Mouse (Mus musculus) induced T-regulatory cell, adult 2 months (primary cell): ENCODE measurements around the gene Qtrt2.

Source experiments
- DNase-seq: peaks from one replicate; pipeline ENCODE4 v3.0.0-alpha.2; 2012; ENCODE audit warnings: low read depth

Qtrt2 gene

GRCm38 (mm10) chr16:43926341-43926859 is at the start of gene Qtrt2:
TSS of gene Qtrt2 (minus strand) at chr16:43926809.
- DNase-seq: no peak

- DNase-seq: no peak
These were observed 47.1 kb upstream of the Qtrt2 start for GRCm38 (mm10) chr16:43973606-43974220.

- DNase-seq: no peak
These were observed 46.5 kb upstream of the Qtrt2 start for GRCm38 (mm10) chr16:43973147-43973546.

- DNase-seq: no peak
These were observed 45.8 kb upstream of the Qtrt2 start for GRCm38 (mm10) chr16:43972391-43972790.

- no peak for DNase-seq
These were observed 45.1 kb upstream of the Qtrt2 start for GRCm38 (mm10) chr16:43971741-43972140.

- DNase-seq: no peak
These were observed 44.6 kb upstream of the Qtrt2 start for GRCm38 (mm10) chr16:43971189-43971588.

GRCm38 (mm10) chr16:43970426-43970825 is 43.8 kb upstream of the Qtrt2 start:
- no peak for DNase-seq

GRCm38 (mm10) chr16:43965781-43966389 is 39.3 kb upstream of the Qtrt2 start:
- no peak for DNase-seq

GRCm38 (mm10) chr16:43963780-43964179 is 37.2 kb upstream of the Qtrt2 start:
- no peak for DNase-seq

GRCm38 (mm10) chr16:43963291-43963690 is 36.7 kb upstream of the Qtrt2 start:
- DNase-seq: no peak

GRCm38 (mm10) chr16:43958038-43958437 is 31.4 kb upstream of the Qtrt2 start:
- DNase-seq: no peak

GRCm38 (mm10) chr16:43954913-43955312 is 28.3 kb upstream of the Qtrt2 start:
- DNase-seq: peak; percentile 5

GRCm38 (mm10) chr16:43951591-43951990 is 25.0 kb upstream of the Qtrt2 start:
- no peak for DNase-seq

- no peak for DNase-seq
These were observed 19.3 kb upstream of the Qtrt2 start for GRCm38 (mm10) chr16:43945869-43946268.

- no peak for DNase-seq
These were observed 18.7 kb upstream of the Qtrt2 start for GRCm38 (mm10) chr16:43945351-43945750.

GRCm38 (mm10) chr16:43940846-43941245 is 14.2 kb upstream of the Qtrt2 start:
- no peak for DNase-seq

GRCm38 (mm10) chr16:43935892-43936291 is 9.3 kb upstream of the Qtrt2 start:
- DNase-seq: no peak

- no peak for DNase-seq
These were observed 8.8 kb upstream of the Qtrt2 start for GRCm38 (mm10) chr16:43935367-43935766.

- DNase-seq: no peak
These were observed 8.2 kb upstream of the Qtrt2 start for GRCm38 (mm10) chr16:43934856-43935255.

- DNase-seq: no peak
These were observed 6.4 kb upstream of the Qtrt2 start for GRCm38 (mm10) chr16:43933041-43933440.

- no peak for DNase-seq
These were observed 5.7 kb upstream of the Qtrt2 start for GRCm38 (mm10) chr16:43932319-43932718.

- DNase-seq: no peak
These were observed 4.9 kb upstream of the Qtrt2 start for GRCm38 (mm10) chr16:43931502-43931901.

- DNase-seq: no peak
These were observed 4.0 kb upstream of the Qtrt2 start for GRCm38 (mm10) chr16:43930577-43930976.

- no peak for DNase-seq
These were observed 763 bp downstream of the Qtrt2 start for GRCm38 (mm10) chr16:43925846-43926245.
